Mouse (Mus musculus) spleen, adult 2 months (tissue): ENCODE data around the gene Foxn1.

Experiments
- CTCF ChIP-seq: fragments of 200-500 bp; IDR thresholded peaks from 2 replicates; pipeline ENCODE4 v1.5.1; 2011; ENCODE audit warnings: mild to moderate bottlenecking, inconsistent platforms; ENCODE audit not compliant: insufficient read depth, insufficient read length, insufficient replicate concordance; ENCODE audit errors: extremely low read depth
- POLR2A ChIP-seq: fragments of 200-500 bp; IDR thresholded peaks from 2 replicates; pipeline ENCODE4 v1.6.1; 2011; ENCODE audit warnings: low read depth, low read length, inconsistent platforms

GRCm38 (mm10) chr11:78382286-78382685 lies 4.1 kb downstream of the Foxn1 start:
- TF ChIP-seq POLR2A, result no peak
- TF ChIP-seq CTCF, result no peak
